Mouse (Mus musculus): Measurements from ENCODE around the gene Chd9. TPM values are rescaled to one million over a fixed set of nuclear protein-coding genes. Genes with fewer than 3 reads are reported as not detected.

Gene Chd9
- total and polyA plus RNA-seq, 2 experiments from 2014 or later: 103 to 112 TPM

DNA sequence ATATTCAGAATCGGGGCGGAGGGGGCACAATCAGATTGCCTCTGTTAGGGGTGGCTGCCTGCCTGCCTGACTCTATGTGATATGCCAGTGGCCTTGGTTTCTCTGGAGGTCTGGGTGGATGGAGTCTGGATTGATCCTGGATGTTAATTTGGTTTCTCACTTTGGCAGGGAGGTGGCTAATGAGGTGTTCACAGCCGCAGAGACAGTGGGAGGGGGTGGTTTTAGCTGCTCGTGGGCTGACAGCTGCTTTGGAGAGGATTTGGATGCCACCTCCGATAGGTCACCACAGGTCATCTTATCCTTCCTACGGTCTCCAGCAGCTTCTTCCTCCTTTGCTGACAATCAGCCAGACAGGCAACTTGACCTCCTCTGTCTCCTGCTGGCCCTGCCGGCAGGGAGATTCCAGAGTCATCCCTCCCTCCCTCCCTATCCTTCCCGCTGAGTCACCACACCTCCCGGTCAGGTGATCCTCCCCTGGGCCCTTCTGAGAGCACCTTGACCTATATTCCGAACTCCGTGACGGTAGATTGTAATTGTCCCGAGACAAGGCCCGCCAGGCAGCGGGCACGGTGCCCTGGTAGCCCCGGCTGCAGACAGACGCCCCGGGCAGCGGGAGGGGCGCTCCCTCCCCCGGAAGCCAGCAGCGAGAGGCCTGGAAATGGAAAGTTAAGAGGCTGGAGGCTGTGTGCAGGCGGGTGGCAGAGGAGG lies 48.7 kb downstream of the Chd9 start:
- Histone ChIP-seq H3K9me3 (ENCODE audit: low read length) (no peaks in the 10 kb centered on the region), H3K4me2 (ENCODE audit: low read depth, low read length) (peak overlapping the region; percentile 75), H3K27ac (peak overlapping the region; percentile 86), H3K36me3 (ENCODE audit: insufficient read depth, low read length) (no peaks in the 10 kb centered on the region), H3K4me1 (ENCODE audit: insufficient read depth, low read length) (peaks cover 22% of the 10 kb centered on the region), H3K27me3 (ENCODE audit: insufficient read depth, low read length) (no peaks in the 10 kb centered on the region), H3K4me3 (ENCODE audit: low read length) (peak overlapping the region; percentile 38), H3K9ac (replicated peaks; ENCODE audit: low read length) (peak overlapping the region; percentile 52)
- peak; percentile 76 for DNase-seq (ENCODE audit: low spot score)
- WGBS: 2% methylated on average over 24 of the region's 24 CpGs
- peak; percentile 50 for ATAC-seq
- no peak for TF ChIP-seq CTCF (IDR thresholded peaks at IDR 0.05; ENCODE audit: low read depth)

DNA sequence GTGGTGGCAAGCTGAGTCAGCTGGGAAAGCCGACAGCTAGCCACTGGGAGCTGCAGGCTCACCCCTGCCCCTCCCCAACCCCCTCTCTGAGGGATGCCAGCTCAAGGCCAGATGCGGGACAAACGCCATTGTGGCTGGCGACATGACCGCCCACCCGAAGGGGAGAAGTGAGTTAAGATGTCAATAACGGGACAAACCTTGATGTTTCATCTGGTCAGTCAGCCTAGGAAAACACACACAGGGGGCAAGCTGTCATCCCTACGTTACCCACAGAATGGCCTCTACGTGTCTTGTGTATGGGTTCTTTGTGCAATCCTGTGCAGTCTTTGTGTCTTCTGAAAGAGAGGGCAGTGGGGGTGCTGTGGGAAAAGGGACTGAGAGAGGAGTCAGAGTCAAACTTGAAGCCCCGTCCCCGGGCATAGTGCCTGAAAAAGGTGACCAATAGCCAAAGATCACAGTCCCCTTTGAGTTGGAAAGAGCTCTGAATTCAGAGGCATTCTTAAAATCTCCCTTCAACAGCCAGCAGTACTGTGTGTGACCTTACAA lies 49.4 kb downstream of the Chd9 start:
- Histone ChIP-seq H3K9me3 (ENCODE audit: low read length) (no peaks in the 10 kb centered on the region), H3K4me3 (ENCODE audit: low read length) (peak overlapping the region; percentile 38), H3K27ac (peak overlapping the region; percentile 86), H3K4me1 (ENCODE audit: insufficient read depth, low read length) (peaks cover 22% of the 10 kb centered on the region), H3K36me3 (ENCODE audit: insufficient read depth, low read length) (no peaks in the 10 kb centered on the region), H3K4me2 (ENCODE audit: low read depth, low read length) (peak overlapping the region; percentile 75), H3K9ac (replicated peaks; ENCODE audit: low read length) (peak overlapping the region; percentile 52), H3K27me3 (ENCODE audit: insufficient read depth, low read length) (no peaks in the 10 kb centered on the region)
- TF ChIP-seq CTCF (IDR thresholded peaks at IDR 0.05; ENCODE audit: low read depth): no peak
- WGBS: 5% methylated on average over 11 of the region's 11 CpGs
- peak; percentile 88 for ATAC-seq
- DNase-seq (ENCODE audit: low spot score): peak; percentile 73

DNA sequence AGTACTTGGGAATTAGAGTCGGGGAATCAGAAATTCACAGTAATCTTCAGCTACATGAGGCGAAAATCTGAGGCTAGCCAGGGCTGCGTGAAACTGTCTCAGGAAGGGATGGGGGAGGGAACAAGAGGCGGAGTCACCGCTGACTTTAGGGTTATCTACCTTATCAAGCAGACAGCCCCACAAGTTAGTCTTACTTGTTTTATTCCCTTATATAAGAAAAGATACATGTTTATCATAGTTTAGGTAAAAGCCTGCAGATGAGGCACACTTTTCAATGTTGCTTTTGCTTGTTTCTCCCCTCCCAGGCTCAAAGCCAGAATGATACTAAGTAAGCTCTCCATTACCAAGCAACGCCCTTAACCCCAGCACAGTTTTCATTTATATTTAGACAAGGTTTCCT lies 50.4 kb downstream of the Chd9 start:
- Histone ChIP-seq H3K4me1 (ENCODE audit: insufficient read depth, low read length) (peaks cover 22% of the 10 kb centered on the region), H3K4me2 (ENCODE audit: low read depth, low read length) (no peak overlapping the region), H3K27me3 (ENCODE audit: insufficient read depth, low read length) (no peaks in the 10 kb centered on the region), H3K4me3 (ENCODE audit: low read length) (no peak overlapping the region), H3K9ac (replicated peaks; ENCODE audit: low read length) (no peak overlapping the region), H3K27ac (no peak overlapping the region), H3K36me3 (ENCODE audit: insufficient read depth, low read length) (no peaks in the 10 kb centered on the region), H3K9me3 (ENCODE audit: low read length) (no peaks in the 10 kb centered on the region)
- TF ChIP-seq CTCF (IDR thresholded peaks at IDR 0.05; ENCODE audit: low read depth): no peak
- ATAC-seq: no peak
- 78% methylated on average over 6 of the region's 6 CpGs for WGBS
- DNase-seq (ENCODE audit: low spot score): no peak

DNA sequence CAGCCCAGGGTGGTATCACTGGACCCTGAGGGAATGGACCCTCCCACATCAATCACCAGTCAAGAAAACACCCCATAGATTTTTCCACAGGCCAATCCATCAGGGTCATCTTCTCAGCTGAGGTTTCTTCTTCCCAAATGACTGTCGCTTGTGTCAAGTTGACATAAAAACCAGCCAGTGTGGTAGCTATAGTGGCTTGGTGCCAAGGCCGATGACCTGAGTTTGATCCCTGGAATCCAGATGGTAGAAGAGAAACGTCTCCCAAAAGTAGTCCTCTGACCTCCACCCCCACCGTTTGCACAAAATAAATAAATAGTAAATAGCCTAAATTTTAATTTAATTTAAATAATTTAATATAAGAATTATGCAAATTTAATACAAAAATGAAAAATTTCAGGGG lies 51.9 kb downstream of the Chd9 start:
- no peak for DNase-seq (ENCODE audit: low spot score)
- Histone ChIP-seq H3K9me3 (ENCODE audit: low read length) (no peaks in the 10 kb centered on the region), H3K4me1 (ENCODE audit: insufficient read depth, low read length) (peaks cover 22% of the 10 kb centered on the region), H3K27ac (no peak overlapping the region), H3K4me3 (ENCODE audit: low read length) (no peak overlapping the region), H3K4me2 (ENCODE audit: low read depth, low read length) (no peak overlapping the region), H3K9ac (replicated peaks; ENCODE audit: low read length) (no peak overlapping the region), H3K36me3 (ENCODE audit: insufficient read depth, low read length) (no peaks in the 10 kb centered on the region), H3K27me3 (ENCODE audit: insufficient read depth, low read length) (no peaks in the 10 kb centered on the region)
- ATAC-seq: no peak
- TF ChIP-seq CTCF (IDR thresholded peaks at IDR 0.05; ENCODE audit: low read depth): no peak
- 76% methylated on average over 4 of the region's 4 CpGs for WGBS

DNA sequence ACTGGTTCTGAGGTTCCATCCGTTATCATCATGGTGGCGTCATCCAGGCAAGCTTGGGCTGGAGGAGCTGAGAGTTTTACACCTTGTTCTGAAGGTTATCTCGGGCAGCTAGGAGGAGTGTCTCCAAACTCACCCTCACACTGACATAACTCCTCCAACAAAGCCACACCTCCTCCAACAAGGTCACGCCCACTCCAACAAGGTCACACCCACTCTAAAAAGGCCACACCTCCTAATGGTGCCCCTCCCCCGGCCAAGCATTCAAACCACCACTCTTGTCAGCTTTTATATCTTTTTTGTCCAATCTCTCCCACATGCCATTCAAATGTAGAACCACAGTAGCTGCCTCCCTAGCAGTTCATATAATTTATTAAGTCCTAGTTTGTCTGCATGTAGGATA lies 53.0 kb downstream of the Chd9 start:
- Histone ChIP-seq H3K4me1 (ENCODE audit: insufficient read depth, low read length) (peaks cover 17% of the 10 kb centered on the region), H3K4me3 (ENCODE audit: low read length) (no peak overlapping the region), H3K9me3 (ENCODE audit: low read length) (no peaks in the 10 kb centered on the region), H3K27me3 (ENCODE audit: insufficient read depth, low read length) (no peaks in the 10 kb centered on the region), H3K36me3 (ENCODE audit: insufficient read depth, low read length) (no peaks in the 10 kb centered on the region), H3K27ac (no peak overlapping the region), H3K9ac (replicated peaks; ENCODE audit: low read length) (no peak overlapping the region), H3K4me2 (ENCODE audit: low read depth, low read length) (no peak overlapping the region)
- ATAC-seq (no peak), DNase-seq (ENCODE audit: low spot score) (no peak)
- TF ChIP-seq CTCF (IDR thresholded peaks at IDR 0.05; ENCODE audit: low read depth): no peak
- 89% methylated on average over 5 of the region's 5 CpGs for WGBS

DNA sequence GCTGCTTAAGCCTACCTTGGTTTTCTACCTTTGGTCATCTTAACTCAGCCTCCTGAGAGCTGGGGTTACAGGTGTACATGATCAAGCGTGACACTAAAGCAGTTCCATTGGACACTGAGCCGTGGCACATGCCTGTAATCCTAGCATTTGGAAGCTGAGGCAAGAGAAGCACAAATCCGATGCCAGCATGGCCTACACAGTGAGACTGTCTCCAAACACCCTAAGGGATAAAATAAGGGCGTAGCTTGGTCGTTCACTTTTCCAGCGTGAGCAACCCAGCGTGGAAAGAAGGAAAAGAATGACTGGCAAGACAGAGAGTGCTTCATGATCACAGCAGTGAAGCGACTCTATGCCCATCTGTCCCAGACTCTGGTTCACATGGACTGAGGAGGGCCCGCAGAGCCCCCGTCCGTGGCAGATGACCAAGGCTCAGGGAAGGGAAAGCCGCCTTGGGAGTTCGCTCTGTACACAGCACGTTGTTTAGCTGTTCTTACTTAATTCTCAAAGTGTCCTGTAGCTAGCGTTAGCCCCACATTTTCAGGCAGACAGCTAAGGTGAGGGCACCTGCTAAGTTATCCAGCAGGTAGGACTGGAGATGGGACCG lies 54.0 kb downstream of the Chd9 start:
- no peak overlapping the region for H3K27ac ChIP-seq
- TF ChIP-seq CTCF (IDR thresholded peaks at IDR 0.05; ENCODE audit: low read depth): no peak
- no peaks in the 10 kb centered on the region for H3K9me3 ChIP-seq (ENCODE audit: low read length)
- no peaks in the 10 kb centered on the region for H3K27me3 ChIP-seq (ENCODE audit: insufficient read depth, low read length)
- no peak overlapping the region for H3K4me3 ChIP-seq (ENCODE audit: low read length)
- H3K4me2 ChIP-seq (ENCODE audit: low read depth, low read length): no peak overlapping the region
- peaks cover 8% of the 10 kb centered on the region for H3K4me1 ChIP-seq (ENCODE audit: insufficient read depth, low read length)
- ATAC-seq: no peak
- peak; percentile 33 for DNase-seq (ENCODE audit: low spot score)
- H3K36me3 ChIP-seq (ENCODE audit: insufficient read depth, low read length): no peaks in the 10 kb centered on the region
- no peak overlapping the region for H3K9ac ChIP-seq (replicated peaks; ENCODE audit: low read length)
- WGBS: 56% methylated on average over 16 of the region's 16 CpGs

Measured in hindbrain, postnatal 0 days (tissue).